Mouse (Mus musculus) erythroblast, adult 5-6 weeks (primary cell): ENCODE results near the gene Glt1d1. TPM values are rescaled to one million over a fixed set of nuclear protein-coding genes. Genes with fewer than 3 reads are reported as not detected.
A peak's percentile ranks its signal among the peaks of the same experiment; 100 is the strongest.

ENCODE experiments used
- ATAC-seq: replicated peaks from 2 replicates; pipeline ENCODE4 v1.8.0; 2016; ENCODE audit warnings: moderate number of reproducible peaks, mild to moderate bottlenecking, moderate TSS enrichment, inconsistent platforms; ENCODE audit not compliant: poor library complexity, low FRiP score, severe bottlenecking
- total RNA-seq, 2 experiments: library from RNA; stranded (forward) in 1 of 2; stranded (reverse) in 1 of 2; fragments of 150-400 nt in 1 of 2; fragments of 200-764, 138-1000 nt in 1 of 2; gene quantifications; 2 replicates each; pipeline versions ENCODE4 v1.2.3 to v1.2.4; 2015 to 2017; ENCODE audit warnings: low replicate concordance in 2 of 2

The Glt1d1 gene
- total RNA-seq (2015; ENCODE audit: low replicate concordance): 1.3 TPM in 2 replicates
- total RNA-seq (2017; ENCODE audit: low replicate concordance): 0.77 and 1.7 TPM in 2 replicates

DNA sequence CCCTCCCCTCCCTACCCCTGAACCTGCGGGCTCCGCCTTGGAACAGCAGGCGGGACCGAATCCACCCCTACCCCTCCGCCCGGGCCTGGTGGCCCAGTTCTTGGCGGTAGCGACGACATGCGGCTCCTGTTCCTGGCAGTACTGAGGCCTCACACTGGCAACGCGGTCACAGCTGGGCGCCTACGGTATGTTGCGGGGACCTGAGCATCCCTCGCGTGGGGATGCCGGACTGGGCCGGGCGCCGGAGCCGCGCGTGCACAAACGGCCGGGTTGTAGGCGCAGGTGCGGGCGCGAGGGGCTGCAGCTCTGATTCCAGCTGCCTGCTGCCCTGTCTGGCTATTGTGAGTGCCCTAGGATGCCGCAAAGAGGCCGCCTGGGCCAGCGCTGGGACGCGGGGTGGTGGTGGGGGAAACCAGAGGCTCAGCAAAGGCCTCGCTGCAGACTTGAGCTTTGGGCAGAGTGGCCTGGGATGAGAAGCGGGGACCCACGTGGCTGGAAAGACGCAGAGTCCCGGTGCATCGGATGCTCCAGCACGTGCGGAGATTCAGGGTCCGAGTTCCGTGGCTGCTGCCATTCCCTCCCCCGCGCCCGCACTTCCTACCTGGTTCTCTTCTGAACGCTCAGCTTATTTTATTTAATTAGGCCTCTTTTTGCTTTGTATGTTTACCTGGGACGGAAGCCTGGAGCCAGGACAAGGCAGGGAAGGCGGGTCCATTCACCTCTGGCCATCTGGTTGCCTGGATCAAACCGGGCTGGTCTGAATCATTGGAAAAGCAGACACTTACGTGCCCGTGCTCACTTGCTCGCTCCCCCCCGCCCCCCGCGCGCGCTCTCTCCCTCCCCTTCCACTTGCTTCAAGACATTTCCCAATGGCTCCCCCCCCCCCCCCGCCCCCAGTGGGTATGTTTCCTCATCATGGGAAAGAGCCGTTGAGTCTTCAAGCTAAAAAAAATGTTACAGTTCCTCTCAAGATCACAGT is at the start of gene Glt1d1, which contains the start of gene Slc15a4:
Gene Glt1d1 (plus strand): TSS at position 96 of the 979 bp plus-strand sequence.
Gene Slc15a4 (minus strand): TSS at position 731 of the 979 bp plus-strand sequence.
- ATAC-seq: no peak

DNA sequence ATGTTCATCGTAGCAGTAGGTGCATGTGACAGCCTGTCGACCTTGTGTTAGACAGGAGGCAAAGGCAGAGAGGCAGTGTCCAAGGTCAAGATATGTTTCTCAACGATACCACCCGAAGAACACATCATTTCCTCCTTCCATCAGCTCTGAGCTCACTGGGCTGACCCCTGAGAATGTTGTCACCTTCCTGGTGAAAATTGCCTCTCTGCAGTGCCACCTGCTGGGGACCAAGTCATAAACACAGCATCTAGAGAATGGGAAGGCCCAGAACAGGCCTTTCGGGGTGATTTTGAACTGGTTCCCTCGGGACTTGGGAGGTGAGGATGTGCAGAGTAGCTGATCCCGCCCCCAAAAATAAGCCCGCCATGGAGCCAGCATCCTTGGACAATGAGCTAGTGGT is 48.4 kb upstream of the Glt1d1 start:
- ATAC-seq: no peak

DNA sequence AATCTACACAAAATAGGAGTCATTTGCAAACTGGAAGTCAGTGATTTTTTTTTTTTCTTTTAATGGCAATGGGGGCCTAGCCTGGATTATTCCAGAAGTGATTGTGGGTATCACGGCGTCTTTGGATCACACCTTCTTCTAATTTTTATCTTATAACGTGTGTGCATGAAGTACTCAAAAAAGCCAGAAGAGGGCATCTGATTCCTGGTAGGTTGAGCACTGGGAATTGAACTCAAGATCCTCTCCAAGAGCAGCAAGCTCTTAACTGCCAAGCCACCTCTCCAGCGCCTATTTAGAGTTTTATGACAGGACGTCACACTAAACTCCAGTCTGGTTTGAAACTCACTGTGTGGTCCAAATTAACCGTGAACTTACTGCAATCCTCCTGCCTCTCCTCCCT is 44.2 kb upstream of the Glt1d1 start:
- ATAC-seq: no peak

DNA sequence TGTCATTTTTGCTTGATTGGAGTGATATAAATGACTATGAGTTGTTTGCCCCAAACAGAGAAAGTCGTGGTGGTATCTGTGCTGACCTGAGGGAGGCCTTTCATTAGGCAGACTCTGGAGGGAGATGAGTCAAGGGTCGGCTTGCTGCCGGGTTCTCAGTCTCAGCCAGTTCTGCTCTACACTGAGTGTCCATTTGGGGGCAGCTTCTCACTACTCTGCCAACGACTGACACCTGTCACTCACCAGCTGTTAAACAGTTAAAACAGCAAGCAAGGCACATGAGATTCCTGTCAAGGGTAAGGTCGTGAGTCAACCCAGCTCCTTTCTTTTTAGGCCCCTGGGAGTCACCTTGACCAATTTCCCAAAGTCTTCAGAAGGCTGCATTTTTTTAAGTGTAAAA is 39.7 kb upstream of the Glt1d1 start:
- no peak for ATAC-seq

GRCm38 (mm10) chr5:127592854-127593253 is 39.2 kb upstream of the Glt1d1 start:
- no peak for ATAC-seq

DNA sequence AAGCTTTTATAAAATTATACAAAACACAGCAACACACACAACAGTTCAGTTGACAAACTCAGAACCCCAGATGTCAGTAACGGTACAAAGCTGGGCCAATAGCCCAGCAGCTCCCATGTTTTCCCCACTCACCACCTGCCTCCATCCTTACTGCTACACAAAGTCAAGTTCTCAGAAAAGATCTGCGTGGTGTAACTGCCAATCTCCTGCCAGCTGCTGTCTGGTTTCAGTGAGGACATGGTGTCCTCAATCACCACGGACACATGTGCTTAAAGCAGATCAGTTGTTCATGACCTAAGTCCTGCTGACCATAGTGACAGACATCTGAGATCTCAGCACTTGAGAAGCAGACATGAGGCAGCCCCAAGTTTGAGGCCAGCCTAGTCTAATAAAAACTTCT is 36.4 kb upstream of the Glt1d1 start:
- no peak for ATAC-seq

DNA sequence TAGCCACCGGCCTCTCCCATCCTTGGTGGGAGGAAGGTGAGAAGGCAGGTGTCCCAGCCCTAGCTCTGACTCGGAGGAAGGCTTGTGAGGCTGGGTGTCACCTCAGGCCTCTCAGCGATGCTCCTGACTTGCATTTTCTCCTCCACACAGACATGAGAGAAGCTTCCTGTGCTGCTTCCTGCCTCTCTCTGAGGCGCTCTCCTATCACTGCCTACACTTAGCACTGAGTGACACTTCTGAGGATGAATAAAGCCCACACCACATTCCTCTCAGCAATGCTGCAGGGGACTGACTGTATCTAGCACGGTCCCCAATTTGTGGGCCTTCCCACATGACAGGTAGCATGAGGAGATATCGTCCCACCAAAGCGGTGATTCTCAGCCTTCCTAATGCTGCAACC is 35.2 kb upstream of the Glt1d1 start:
- no peak for ATAC-seq

GRCm38 (mm10) chr5:127602996-127603395 is 29.1 kb upstream of the Glt1d1 start:
- no peak for ATAC-seq

- no peak for ATAC-seq
Measured at GRCm38 (mm10) chr5:127607507-127607906, 24.6 kb upstream of the Glt1d1 start.

GRCm38 (mm10) chr5:127609191-127609714 is 22.8 kb upstream of the Glt1d1 start:
- no peak for ATAC-seq

- peak; percentile 55; the same call in 1 of the 2 replicates for ATAC-seq
Measured at GRCm38 (mm10) chr5:127610787-127611509, 21.1 kb upstream of the Glt1d1 start.

GRCm38 (mm10) chr5:127611881-127612280 is 20.2 kb upstream of the Glt1d1 start:
- ATAC-seq: no peak

- ATAC-seq: no peak
Measured at GRCm38 (mm10) chr5:127612397-127612796, 19.7 kb upstream of the Glt1d1 start.

DNA sequence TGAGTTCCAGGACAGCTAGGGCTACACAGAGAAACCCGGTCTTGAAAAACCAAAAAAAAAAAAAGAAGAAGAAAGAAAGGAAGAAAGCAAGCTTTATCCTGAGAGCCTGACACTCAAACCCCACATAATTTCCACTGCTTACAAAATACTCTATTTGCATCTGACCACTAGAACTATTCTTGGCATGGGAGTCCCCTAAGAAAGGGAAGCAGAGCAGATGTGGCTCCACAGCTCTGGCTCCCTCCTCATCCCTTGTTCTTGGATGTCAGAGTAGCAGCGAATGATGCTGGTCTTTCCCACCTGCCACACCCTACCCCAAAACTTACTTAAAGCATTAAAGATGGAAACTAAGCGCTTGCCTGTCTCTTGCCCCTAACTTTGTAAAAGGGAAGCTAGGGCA is 16.6 kb upstream of the Glt1d1 start:
- ATAC-seq: no peak

DNA sequence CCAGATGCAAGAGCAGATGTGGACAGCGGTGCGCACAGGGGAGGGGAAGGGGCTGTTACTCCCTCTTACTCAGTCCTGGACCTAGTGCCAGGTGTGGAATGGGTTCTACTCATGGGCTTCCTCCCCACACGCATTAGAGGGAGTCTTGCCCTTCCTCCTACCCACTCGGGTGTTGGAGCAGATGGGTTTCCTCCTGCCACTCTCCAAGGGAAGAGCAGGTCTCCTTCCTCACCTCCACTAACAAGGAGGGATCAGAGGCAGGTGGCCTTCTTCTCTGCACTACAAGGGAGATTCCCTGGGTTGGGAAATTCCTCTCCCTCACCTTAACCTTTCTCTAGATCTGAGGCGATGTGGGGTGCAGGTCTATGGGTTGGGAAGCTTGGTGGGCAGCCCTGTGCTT is 15.9 kb upstream of the Glt1d1 start:
- ATAC-seq: no peak

DNA sequence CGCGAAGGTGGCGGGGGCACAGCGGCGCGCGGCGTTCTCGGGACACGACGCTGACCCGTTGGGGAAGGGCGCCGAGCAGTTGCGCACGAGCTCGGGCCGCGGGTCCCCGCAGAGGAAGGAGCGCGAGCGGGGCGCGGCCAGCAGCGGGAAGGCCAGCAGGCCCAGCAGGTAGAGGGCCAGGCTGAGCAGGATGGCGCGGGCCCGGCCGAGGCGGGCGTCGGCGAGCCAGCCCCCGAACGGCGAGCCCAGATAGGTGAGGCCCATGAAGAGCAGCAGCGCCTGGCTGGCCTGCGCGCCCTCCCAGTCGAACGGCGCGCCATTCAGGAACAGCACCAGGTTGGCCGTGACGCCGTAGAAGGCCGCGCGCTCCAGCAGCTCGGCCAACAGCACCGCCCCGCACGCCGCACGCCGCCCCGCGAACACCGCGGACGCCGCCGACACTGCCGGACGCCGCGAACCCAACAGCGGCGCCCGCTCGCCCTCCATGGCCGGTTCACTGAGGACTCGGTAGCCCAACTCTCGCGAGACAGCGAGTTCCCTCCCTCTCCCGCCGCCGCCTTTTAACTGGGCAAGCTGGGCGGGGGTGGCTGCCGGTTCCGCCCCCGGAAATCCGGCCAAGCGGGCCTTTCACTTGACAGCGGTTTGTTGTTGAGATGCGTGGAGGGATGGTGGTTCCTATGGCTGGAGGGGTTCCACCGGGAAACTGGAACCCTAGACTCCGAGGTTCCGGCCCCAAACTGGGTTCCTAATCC is 15.0 kb upstream of the Glt1d1 start:
- peak; percentile 98 for ATAC-seq

- ATAC-seq: no peak
Measured at GRCm38 (mm10) chr5:127618834-127619233, 13.2 kb upstream of the Glt1d1 start.

GRCm38 (mm10) chr5:127620371-127620770 is 11.7 kb upstream of the Glt1d1 start:
- no peak for ATAC-seq

GRCm38 (mm10) chr5:127621108-127621507 is 11.0 kb upstream of the Glt1d1 start:
- no peak for ATAC-seq
